Mouse (Mus musculus): ENCODE results near the gene Rabgap1l.

Gene Rabgap1l

DNA sequence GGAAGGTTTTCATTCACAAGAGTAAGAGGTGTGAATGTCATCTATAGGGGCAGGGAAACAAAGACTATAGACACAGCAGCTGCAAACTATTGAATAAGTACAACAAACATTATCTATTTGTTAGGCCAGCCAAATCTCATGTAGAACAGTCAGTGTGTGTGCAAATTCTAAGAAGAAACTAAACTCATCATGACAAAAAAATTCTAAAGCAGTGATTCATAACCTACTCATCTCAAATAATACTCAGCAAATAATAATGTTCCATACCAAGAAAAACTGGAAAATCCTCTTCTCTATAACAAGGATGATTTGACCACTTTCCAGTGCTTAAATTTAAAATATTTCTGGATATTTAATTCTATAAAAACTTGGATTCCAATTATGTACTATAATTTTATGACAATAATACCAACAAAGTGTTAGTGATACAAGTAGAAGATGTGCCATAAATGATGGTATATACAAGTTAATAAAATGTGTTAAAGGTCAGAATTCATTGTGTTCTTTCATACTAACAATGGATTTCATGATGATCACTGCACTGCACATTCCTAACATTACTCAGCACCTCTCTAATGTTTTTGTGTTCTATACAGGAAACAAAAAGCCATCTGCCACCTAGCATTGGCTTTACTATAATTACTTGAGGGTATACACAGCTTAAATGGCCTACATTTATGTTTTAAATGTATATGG, 196.6 kb downstream of the Rabgap1l start:
- DNase-seq (ENCODE audit: low read depth, low spot score) = no peak

DNA sequence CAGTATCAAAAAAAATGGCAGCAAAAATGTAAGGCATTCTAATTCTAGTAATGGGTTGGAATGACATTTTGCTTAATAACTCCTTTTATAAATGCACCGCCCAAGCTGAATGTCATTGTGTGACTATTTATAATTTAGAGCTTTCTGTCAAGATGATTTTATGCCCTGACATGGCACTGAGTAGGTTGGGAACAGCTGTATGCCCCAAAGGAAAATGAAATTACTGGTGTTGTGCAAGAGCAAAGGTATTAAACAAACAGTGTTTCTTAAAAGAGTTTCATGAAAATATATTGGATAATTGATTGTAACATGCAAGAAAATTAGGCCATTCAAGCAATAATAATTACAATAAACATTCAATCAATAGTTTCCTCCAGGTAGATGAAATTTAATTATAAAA, 198.4 kb downstream of the Rabgap1l start:
- DNase-seq (ENCODE audit: low read depth, low spot score) = no peak

DNA sequence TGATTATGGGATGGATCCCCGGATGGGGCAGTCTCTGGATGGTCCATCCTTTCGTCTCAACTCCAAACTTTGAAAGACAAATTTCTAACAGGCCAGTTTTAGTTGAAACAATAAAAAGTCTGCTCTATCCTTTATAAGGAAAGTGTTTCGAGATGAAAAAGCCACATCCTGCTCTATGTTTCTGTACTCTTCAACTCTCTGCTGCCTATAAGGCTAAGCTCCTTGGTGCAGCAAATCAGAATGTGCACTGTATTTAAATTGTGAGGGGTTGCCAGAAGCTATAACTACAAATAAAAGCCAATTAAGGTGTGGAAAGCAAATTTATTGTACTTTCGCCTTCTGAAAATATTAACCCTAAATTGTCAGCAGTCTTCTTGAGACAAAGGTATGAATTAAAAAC, 198.9 kb downstream of the Rabgap1l start:
- DNase-seq (ENCODE audit: low read depth, low spot score) = no peak

DNA sequence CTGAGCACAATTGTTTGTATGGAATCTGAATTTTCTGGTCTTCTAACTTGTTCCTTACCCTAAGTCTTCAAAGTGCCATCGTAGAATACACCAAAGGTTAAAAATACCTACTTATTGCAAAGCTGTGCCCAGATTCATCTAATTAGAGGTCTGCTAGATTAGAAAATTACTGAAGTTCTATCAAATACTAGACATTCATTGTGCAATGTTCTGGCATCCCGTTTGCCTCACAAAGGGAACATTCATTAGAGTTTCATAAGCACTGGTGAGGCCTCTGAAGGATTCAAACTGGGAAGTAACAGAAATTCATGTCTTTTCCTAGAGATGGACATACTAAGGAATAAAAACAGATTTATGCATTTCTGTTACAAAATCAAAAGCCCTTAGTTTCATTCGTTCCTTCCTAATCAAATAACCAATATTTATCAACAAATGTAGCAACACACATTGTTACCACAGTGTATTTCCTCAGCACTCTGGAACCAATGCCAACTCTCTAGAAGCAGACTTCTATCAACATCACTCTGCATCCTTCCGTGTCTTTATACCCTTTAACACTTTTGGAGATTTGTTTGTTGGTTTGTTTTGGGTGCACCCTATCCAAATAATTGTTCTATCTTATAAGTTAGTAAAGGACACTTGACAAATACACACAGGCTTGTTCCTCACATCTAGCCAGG, 204.0 kb downstream of the Rabgap1l start:
- DNase-seq (ENCODE audit: low read depth, low spot score) = no peak

DNA sequence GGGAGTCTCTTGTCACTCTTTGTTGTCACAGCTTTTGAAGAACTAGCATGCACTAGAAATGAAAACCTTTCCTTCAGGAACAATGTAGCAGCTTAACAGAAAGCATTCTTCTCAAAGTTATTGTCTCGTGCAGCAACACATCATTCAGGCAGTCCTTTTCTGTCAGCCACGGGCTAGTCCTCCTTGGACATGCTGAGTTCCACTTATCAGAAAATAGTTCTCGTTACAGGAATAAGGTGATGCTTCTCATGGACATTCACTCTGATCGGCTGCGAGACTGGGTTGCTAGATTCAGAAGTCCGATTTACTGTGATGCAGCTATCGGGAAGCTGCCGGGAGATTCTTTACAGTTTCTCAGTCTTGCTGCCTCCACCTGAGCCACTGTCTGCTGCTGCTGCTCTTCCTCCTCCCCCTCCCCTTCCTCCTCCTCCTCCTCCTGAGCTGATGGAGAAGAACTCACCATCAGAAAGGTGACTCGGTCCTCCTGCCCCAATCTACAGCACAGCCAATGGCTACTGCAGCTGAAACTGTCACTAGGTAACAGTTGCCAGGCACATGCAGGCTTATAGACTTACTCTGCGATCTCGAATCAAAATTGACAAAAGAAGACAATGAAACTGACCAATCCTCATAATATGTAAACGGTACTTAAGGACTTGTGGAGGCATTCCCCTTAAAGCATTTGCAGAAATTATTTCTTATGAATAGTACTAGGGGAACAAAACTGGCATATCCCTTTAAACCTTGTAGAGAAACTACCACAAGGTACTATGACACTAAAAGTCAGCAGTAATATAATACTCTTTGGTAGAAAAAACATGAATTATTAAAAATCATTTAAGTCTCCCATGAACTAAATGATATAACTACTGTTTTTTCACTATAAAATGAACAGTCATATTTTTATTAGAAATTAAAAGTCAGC, 213.4 kb downstream of the Rabgap1l start:
- no peak for DNase-seq (ENCODE audit: low read depth, low spot score)

DNA sequence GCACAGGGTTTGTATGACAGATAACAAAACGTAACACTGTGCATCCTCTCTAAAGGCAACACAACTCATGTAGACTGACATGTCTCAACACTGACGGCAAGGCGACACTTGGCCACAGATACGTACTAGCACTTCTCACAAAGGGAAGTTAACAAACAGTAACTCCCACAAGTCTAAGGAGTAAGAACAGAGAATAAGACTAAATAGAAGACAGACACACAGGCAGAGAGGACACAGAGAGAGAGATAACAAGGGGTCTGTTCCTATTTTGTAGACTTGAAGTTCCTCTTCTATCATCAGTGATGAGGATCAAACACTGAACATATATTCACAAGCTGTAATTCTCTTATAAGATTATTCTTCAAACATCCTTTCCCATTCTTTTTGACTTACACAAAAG, 216.9 kb downstream of the Rabgap1l start:
- no peak for DNase-seq (ENCODE audit: low read depth, low spot score)

DNA sequence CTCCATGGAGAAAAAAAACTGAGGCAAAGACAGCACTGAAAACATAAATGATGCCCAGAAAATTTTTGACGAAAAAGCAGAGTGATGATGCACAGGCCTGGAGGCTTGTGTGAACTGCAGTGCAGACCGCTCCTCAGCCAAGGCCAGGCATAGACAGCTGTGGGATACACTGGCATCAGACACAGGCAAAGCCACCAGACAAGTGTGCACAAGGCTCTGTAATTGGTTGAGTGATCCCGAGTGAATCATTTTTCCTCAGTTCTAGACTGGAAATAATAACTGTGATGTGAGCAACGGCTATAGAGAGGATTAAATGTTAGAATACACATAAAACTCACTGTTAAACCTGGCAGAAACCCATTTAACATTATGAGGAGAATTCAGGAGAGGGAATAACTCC, 219.0 kb downstream of the Rabgap1l start:
- no peak for DNase-seq (ENCODE audit: low read depth, low spot score)

DNA sequence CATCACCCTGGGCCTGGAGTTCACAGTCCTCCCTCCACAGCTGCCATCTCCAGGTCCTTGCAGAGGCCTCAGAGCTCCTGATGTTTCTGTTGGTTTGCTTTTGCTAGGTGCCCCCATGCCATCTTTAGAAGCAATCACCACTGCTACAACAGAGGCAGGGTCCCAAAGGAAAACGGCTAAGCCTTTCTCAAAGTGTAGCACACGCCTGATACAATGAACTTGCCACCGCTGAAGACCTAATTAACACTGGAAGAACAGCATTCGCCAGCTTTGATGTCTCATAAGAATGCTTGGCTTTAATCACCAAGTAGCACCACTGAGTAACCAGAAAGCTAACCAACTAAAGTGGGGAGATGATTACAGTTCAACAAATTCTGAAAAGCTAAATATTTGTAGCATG, 226.6 kb downstream of the Rabgap1l start:
- no peak for DNase-seq (ENCODE audit: low read depth, low spot score)

DNA sequence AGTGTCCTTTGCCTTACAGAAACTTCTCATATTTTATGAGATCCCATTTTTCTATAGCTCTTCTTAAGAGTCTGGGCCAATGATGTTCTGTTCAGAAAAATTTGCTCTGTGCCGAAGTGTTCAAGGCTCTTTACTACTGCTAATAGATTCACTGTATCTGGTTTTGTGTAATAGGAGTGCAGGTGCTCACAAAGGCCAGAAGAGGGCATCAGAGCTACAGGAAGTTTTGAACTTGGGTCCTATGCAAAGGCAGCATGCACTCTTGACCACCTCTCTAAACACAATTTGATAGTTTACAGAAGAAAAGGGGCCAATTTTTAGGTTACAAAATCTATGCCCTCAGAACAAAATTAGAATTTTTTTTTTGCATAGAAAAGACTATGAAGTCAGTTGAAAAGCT, 231.6 kb downstream of the Rabgap1l start:
- DNase-seq (ENCODE audit: low read depth, low spot score) = peak; percentile 71

DNA sequence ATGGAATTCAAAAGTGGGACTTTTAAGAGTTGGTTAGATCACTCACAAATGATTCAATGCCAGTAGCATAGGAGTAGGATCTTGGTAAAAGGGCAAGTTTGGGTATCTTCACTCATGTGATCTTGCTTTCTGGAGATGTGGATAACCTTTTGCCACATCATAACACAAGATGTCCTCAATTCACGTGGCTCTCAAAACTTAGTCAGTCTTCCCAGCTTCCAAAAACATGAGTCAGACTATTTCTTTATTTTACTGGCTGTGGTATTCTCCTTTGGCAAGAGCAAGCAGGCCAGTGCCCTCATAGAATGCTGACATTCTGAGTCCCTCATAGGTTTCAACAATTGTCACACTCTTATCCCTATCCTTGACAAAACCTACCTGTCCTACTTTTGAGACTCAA, 242.4 kb downstream of the Rabgap1l start:
- DNase-seq (ENCODE audit: low read depth, low spot score) = no peak

DNA sequence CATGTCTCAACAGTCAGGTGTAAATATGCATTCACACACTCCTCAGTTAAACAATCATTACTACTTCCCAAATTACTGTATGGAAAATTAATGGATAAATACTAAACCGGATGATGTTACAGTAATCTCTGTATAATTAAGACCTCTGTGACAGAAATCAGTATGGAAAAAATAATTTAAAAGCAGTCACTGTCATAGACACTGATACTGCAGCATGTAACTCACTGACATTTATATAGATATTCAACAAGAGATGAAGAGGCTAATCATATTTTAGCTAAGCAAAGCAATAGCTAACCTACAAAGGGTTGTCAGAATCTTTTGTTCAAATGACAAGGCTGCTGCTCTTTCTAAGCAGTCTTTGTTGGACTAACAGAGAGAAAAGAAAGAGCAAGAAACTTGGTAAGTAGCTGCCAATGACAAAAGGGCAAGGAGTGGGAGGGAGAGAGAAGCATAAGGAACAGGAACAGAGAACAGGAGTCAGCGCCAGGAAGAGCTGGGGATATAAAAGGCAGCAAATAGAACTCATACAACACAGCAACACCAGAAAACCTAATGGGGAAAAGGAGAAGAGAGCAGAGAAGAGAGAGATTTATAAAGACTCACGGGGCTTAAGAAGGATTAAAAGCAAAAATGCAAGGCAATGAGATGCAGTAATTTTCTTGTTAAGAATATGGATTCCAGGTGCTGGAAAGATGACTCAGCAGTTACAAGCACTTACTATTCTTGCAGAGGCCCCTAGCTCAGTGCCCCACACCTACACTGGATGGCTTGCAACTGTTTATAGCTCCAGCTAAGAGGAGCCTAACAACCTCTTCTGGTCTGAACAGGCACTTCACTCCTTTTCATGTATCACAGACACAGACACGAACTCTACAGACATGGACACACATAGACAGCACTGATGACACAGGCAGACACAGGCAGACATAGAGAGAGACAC, 244.8 kb downstream of the Rabgap1l start:
- DNase-seq (ENCODE audit: low read depth, low spot score) = peak; percentile 33

DNA sequence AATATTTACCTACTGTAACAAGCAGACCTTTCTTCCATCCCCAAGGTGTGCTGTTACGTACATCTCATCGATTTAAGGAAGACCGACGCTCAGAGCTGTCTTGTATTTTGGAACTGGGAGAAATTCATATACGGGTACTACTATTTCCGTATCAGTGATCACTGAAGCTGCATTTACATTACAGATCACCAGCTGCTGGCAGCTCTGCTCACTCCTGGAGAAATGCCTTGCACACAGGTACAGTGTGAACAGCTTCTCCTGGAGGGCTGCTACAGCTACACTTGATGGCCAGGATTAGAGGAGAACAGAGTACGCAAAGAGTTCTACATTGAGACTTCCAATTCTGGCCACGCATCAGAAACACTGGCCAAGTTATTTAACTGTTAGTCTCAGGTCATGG, 257.4 kb downstream of the Rabgap1l start:
- no peak for DNase-seq (ENCODE audit: low read depth, low spot score)

DNA sequence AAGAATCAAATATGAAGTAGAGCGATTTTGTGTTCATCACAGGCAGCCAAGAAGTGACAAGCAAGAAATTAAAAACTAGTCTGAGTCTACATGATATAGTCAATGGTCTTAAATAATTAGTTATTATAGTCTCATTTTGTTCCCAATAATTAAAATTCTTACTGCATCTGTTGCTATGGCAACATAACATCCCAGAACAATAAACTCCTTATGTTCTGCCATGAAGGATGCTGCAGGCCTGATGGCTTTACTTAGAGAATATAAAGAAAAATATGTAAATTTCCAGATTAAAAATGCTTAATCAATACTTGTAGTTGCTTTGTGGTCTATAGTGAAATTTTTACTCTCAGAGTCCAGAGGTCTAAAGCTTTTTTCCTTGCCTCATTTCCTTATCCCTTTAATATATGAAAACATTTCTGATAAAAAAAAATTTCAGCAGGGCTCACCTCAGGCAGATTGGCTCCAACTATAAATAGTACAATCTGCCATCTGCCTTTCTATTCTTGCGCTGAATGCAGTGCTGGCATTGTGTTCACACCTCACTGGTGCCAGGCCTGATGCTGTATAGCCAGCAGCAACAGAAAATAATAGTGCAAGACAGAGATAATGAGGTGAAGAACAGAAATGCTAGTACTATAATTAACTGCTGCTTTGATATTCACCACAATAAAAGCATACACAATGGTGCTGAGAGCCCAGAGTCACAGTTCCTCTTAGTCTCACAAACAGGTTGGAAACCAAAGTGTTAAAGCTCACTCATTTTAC, 258.3 kb downstream of the Rabgap1l start:
- no peak for DNase-seq (ENCODE audit: low read depth, low spot score)

DNA sequence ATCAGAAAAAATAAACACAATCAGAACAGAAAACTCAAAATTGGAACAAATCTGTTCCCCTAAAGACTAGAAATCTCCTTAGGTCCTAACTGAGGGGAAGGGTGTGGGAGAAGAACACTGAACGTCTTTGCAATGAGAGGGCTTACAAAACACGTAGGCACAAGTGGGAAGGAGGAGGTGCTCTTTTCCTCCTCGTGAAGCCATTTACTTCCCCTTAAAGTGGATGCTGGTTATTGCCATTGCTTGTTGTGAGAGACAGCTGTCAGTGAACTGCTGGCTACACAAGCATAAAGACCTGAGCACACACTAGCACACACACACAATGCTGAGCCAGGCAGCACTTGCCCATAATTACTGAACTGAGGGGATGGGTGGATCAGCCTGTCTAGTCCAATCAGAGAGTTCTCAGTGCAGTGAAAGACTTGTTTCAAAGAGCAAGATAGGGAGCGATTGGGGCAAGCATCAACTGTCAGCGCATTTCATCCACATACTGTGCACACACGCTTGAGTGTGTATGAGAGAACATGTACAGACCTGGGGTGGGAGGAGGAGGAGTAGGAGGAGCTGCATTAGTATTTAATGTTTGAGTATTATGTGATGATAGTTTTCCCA, 259.7 kb downstream of the Rabgap1l start:
- DNase-seq (ENCODE audit: low read depth, low spot score) = no peak

DNA sequence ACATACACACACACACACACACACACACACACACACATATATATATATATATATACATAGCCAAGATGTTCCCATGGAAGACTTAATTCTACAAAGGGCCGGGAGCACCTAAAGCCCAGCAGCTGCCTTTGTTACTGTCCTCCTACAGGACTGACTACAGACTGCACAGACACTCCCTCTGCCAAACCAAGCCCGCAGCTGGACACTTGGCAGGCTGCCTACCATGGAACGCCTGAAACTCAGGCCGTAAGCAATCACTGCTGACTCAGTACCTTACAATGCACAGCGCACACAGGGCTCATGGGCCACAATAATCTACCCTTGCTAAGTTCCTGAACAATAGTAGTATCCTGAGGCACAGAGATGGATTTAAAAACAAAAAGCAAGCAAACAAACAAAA, 261.6 kb downstream of the Rabgap1l start:
- peak; percentile 7 for DNase-seq (ENCODE audit: low read depth, low spot score)

DNA sequence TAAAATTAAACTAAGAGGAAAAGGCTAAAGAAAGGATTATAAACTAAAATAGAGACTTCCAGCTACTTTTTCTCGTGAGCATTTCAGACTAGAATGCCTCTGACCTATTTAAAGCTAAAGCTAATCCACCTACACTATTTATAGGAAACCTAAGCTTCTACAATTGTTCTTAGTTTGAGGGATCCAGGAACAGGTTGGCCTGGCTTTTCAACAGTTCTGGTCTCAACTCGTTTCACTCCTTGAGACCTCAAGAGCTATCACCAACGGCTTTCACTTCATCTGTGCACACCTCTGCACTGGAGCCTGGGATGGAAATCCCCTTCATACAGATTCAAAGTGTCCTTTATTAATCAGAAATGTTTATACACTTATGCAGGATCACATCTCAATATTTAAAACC, 271.1 kb downstream of the Rabgap1l start:
- no peak for DNase-seq (ENCODE audit: low read depth, low spot score)

DNA sequence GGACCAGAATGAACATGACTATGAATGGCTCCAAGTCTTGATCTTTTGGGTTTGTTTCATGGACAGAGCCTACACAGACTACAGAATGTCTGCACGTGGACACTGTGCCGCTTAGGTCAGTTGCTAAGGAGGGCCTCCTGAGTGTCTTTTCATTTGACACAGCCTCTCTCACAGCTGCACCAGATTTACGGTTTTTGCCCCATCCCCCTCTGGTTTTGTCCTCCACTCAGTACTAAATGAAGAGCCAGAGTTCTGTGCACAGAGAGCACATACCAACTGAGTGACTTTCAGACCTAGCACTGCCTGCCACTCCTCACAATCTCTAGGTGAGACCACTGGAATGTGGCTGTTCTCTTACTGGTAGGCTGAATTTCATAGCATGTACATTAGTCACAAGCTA, 272.3 kb downstream of the Rabgap1l start:
- DNase-seq (ENCODE audit: low read depth, low spot score) = no peak

DNA sequence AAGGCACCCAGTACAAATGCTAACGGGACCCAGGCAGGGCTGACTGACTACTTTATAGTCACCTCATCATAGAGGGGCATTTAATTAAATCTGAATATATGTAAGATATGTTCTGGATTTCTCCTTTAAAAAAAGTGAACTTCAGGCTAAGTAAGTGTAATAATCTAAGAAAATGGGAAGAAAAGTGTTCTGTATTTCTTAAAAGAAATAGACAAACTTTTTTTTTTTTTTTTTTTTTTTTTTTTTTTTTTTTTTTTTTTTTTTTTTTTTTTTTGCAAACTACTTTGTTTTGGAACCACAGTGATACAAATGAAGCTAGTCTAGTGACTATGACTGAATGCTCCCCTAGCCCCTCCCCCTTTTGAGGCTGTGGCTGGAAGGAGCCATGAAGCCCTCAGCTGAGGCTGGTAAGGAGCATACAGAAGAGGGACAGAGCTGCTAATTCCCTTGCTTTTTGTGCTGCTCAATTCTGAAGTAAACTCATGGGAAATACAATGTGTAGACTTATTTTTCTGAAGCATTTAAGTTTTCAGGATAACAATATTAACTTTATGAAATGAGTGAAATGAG, 273.0 kb downstream of the Rabgap1l start:
- DNase-seq (ENCODE audit: low read depth, low spot score) = no peak

DNA sequence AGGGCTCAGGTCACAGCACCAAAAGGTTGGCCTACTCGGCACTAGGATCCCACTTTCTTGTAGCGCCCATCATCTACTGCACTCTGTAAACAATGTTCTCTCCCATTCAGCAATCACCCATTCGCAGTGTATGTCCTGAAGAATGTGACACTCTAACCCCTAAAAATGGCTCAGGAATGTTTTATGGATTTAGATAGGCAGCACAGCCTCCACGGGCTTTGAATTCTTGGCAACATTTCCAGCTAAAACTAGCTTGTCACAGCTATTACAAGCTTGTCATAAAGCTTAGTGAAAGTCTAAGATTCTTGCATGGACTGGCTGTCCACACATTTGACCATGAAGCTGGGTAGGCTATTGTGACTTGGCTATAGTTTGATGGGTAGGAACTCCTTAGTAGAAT, 274.5 kb downstream of the Rabgap1l start:
- DNase-seq (ENCODE audit: low read depth, low spot score) = no peak

DNA sequence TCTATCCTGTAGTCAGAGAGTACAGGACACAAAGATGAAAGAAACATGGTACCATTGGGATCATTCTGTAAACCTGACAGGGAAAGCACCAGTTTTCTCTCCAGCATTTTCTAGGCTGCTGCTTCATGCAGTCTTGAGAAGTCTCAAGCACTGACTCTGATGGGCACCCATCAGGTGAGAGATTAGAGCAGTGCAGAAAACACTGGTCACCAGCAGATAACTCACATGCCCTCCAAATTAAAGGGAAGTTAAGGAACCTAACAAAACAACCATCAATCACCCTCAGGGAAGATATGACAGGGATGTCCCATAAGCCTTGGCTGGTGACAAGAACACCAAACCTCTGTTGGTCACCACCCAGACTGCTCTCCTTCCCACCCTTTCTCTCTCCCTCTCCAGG, 285.2 kb downstream of the Rabgap1l start:
- DNase-seq (ENCODE audit: low read depth, low spot score) = no peak
